Comparison of ENCODE assay signal across 10 mouse cellular contexts in genomic region chr10:126531950-126532349, GRCm38 (mm10).
"Had no signal": no experiment of that assay in that cellular context is flagged by ENCODE, and none has a peak within 500 bp of the region (broad histone marks: within the 10 kb centered on the region; RNA-seq: fewer than 3 reads in every experiment).

No protein-coding gene starts in this region.

- H3K4me3 ChIP-seq: layer of hippocampus, adult 2 months; limb, embryonic 10.5 days; liver, embryonic 15.5 days; myocyte; neural tube, embryonic 15.5 days had no signal

- H3K9ac ChIP-seq: liver, embryonic 15.5 days; lung, embryonic 14.5 days; neural tube, embryonic 15.5 days had no signal

- H3K27ac ChIP-seq: layer of hippocampus, adult 2 months; limb, embryonic 10.5 days; liver, embryonic 15.5 days; neural tube, embryonic 15.5 days; stomach, postnatal 0 days had no signal

- H3K4me1 ChIP-seq: limb, embryonic 10.5 days; liver, embryonic 15.5 days had no signal

- H3K4me2 ChIP-seq: liver, embryonic 11.5 days; liver, embryonic 15.5 days; lung, embryonic 14.5 days; neural tube, embryonic 15.5 days had no signal

- H3K9me3 ChIP-seq: limb, embryonic 10.5 days; liver, embryonic 15.5 days; neural tube, embryonic 15.5 days had no signal

- H3K36me3 ChIP-seq: limb, embryonic 10.5 days; liver, embryonic 15.5 days; neural tube, embryonic 15.5 days had no signal

- H3K27me3 ChIP-seq: liver, embryonic 15.5 days; neural tube, embryonic 15.5 days had no signal

- DNase-seq: kidney, adult 8-10 months; right cerebral cortex, postnatal 25 days had no signal
